Mouse (Mus musculus) bone marrow macrophage, adult 2 months (primary cell): ENCODE results near the gene Mmp7. TPM values are rescaled to one million over a fixed set of nuclear protein-coding genes. Genes with fewer than 3 reads are reported as not detected.

Experiments
- H3K27ac ChIP-seq: 2 replicates; pipeline ENCODE4 v1.5.1; 2012; ENCODE audit warnings: low read depth, low read length; ENCODE audit not compliant: insufficient read depth
- H3K4me1 ChIP-seq: 2 replicates; pipeline ENCODE4 v1.6.1; 2012; ENCODE audit warnings: low read length; ENCODE audit not compliant: control insufficient read depth, insufficient read depth
- H3K4me3 ChIP-seq: 2 replicates; pipeline ENCODE4 v1.5.1; 2012; ENCODE audit warnings: mild to moderate bottlenecking, low read length, moderate library complexity; ENCODE audit not compliant: insufficient read depth
- CTCF ChIP-seq: IDR thresholded peaks from 2 replicates; pipeline ENCODE4 v1.5.1; 2012; ENCODE audit warnings: low read depth, mild to moderate bottlenecking, low read length, moderate library complexity
- POLR2A ChIP-seq: IDR thresholded peaks from 2 replicates; pipeline ENCODE4 v1.6.1; 2012; ENCODE audit warnings: mild to moderate bottlenecking, low read depth, low read length, borderline replicate concordance
- polyA plus RNA-seq: library from polyadenylated mRNA; stranded (reverse); fragments of >200 nt; gene quantifications from 2 replicates; pipeline ENCODE4 v1.2.4, GENCODE M21; 2012; ENCODE audit not compliant: missing spikeins, insufficient read depth, insufficient read length

The Mmp7 gene
- polyA plus RNA-seq, 1 experiment: not detected

DNA sequence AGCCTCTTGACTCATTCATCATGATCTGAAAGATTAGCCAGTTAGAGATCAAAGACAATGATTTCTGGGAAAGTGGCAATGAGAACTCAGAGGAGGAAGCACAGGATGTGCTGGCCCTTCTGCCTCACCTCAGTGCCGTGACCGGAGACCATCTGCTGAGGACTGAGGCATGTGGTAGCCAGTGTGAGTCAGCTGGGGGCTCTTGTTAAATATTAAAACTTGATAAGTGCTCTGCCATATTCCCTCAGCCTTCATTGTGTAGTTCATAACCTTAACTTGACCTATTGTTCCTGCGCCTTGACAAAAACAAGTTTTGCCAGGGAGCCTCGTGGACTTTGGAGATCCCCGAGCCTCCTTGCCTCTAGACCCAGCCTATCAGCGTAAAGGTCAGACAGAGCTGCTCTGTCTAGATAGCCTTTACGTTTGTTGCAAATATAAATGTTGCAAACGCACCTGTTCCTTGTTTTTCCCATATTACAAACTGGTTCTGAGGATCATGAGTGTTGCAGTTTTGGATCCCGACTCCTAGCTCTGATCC is 9.7 kb upstream of the Mmp7 start:
- TF ChIP-seq CTCF (no peak), POLR2A (no peak)
- Histone ChIP-seq H3K27ac (no peak overlapping the region), H3K4me3 (no peak overlapping the region), H3K4me1 (no peaks in the 10 kb centered on the region)

GRCm38 (mm10) chr9:7686024-7686423 is 5.9 kb upstream of the Mmp7 start:
- H3K4me1 ChIP-seq: no peaks in the 10 kb centered on the region
- TF ChIP-seq CTCF (no peak), POLR2A (no peak)
- no peak overlapping the region for H3K27ac ChIP-seq
- no peak overlapping the region for H3K4me3 ChIP-seq

- Histone ChIP-seq H3K4me1 (no peaks in the 10 kb centered on the region), H3K27ac (no peak overlapping the region), H3K4me3 (no peak overlapping the region)
- TF ChIP-seq CTCF (no peak), POLR2A (no peak)
These were observed 2.1 kb upstream of the Mmp7 start for GRCm38 (mm10) chr9:7689799-7690198.

- H3K4me1 ChIP-seq: no peaks in the 10 kb centered on the region
- TF ChIP-seq POLR2A: no peak
- TF ChIP-seq CTCF: no peak
- no peak overlapping the region for H3K27ac ChIP-seq
- no peak overlapping the region for H3K4me3 ChIP-seq
These were observed 2.1 kb downstream of the Mmp7 start for GRCm38 (mm10) chr9:7693961-7694360.

DNA sequence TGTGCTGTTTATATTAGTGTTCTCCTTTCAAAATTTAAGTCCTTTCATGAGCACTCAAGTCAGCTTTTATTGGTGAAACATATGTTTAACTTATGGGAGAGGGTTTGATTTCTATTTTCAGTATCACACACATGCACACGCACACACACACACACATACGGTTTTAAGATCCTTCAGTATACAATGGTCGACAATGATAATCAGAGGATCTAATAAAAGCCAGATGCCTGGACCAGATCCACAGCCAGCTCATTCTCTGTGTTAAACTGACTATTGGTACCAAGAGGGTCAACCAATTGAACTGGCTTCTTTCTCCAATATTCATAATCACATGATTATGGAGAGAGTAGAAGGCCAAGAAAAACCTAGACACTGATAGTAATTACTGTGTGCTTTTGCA is 3.8 kb downstream of the Mmp7 start:
- Histone ChIP-seq H3K27ac (no peak overlapping the region), H3K4me3 (no peak overlapping the region), H3K4me1 (no peaks in the 10 kb centered on the region)
- TF ChIP-seq CTCF: no peak
- TF ChIP-seq POLR2A: no peak

GRCm38 (mm10) chr9:7708698-7709097 is 16.8 kb downstream of the Mmp7 start:
- Histone ChIP-seq H3K4me1 (no peaks in the 10 kb centered on the region), H3K27ac (no peak overlapping the region), H3K4me3 (no peak overlapping the region)
- TF ChIP-seq CTCF (no peak), POLR2A (no peak)

- TF ChIP-seq CTCF (no peak), POLR2A (no peak)
- H3K4me3 ChIP-seq: no peak overlapping the region
- H3K27ac ChIP-seq: no peak overlapping the region
- H3K4me1 ChIP-seq: 0 out of 2 replicates have a peak, but pooled peaks cover 2% of the 10 kb centered on the region
These were observed 19.3 kb downstream of the Mmp7 start for GRCm38 (mm10) chr9:7711196-7711595.

GRCm38 (mm10) chr9:7714062-7714907 is 22.4 kb downstream of the Mmp7 start:
- Histone ChIP-seq H3K27ac (no peak overlapping the region), H3K4me1 (0 out of 2 replicates have a peak, but pooled peaks cover 2% of the 10 kb centered on the region), H3K4me3 (no peak overlapping the region)
- TF ChIP-seq CTCF (no peak), POLR2A (no peak)

DNA sequence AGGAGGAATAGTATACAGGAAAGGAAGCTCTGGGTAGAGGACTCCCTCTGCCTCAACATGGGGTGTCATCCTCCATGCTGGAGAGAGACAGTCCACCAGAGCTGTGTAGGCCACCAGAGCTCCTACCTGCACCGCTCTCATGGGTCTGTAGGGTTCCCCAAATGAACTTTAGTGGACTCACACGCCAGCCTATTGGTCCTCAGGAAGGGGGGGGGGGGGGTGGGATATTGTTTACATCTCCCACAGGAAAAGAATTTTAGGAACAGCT is 23.0 kb downstream of the Mmp7 start:
- H3K27ac ChIP-seq: no peak overlapping the region
- 0 out of 2 replicates have a peak, but pooled peaks cover 2% of the 10 kb centered on the region for H3K4me1 ChIP-seq
- TF ChIP-seq CTCF: no peak
- TF ChIP-seq POLR2A: no peak
- no peak overlapping the region for H3K4me3 ChIP-seq

- no peak for TF ChIP-seq POLR2A
- no peak for TF ChIP-seq CTCF
- Histone ChIP-seq H3K27ac (no peak overlapping the region), H3K4me3 (no peak overlapping the region)
These were observed 29.7 kb downstream of the Mmp7 start for GRCm38 (mm10) chr9:7721543-7721942.

More at GRCm38 (mm10) chr9:7721543-7721942, 29.7 kb downstream of the Mmp7 start:
- no peaks in the 10 kb centered on the region for H3K4me1 ChIP-seq
